Mouse (Mus musculus): ENCODE measurements around the gene Gm17428. TPM values are rescaled to one million over a fixed set of nuclear protein-coding genes. Genes with fewer than 3 reads are reported as not detected.
"Not testable (repeated sequence)": the region's sequence is repeated elsewhere in the genome, so short reads cannot be mapped to it uniquely, and the experiment has no call there.

Gm17428 gene
- polyA plus RNA-seq, 1 experiment from 2014 or later: not detected

DNA sequence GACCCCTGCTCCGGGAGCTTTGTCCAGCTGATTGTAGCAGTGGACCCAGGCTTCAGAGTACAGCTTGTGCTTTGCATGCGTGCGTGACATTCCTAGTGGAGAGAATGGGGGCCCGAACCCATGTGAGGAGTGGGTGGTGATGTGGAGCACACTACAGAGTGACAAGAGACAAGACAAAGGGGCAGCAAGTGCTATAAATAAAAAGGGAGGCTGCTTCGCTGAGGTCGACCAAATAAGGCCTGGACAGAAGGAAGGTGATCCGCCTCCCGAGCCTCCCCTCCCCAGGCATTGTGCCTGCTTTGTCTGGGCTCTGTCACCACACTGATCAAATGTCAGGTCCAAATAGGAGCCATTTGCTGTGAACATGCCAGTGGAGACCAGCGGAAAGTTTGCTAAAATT lies 20.1 kb downstream of the Gm17428 start:
- Histone ChIP-seq H3K9ac (no peak overlapping the region), H3K27ac (no peak overlapping the region), H3K4me1 (peaks cover 11% of the 10 kb centered on the region; the same call in 1 of the 2 replicates), H3K27me3 (replicated peaks) (no peaks in the 10 kb centered on the region), H3K4me3 (no peak overlapping the region), H3K36me3 (no peaks in the 10 kb centered on the region), H3K9me3 (no peaks in the 10 kb centered on the region), H3K4me2 (replicated peaks) (no peak overlapping the region)
- no peak for ATAC-seq (ENCODE audit: low FRiP score, low read depth)
- 44% methylated on average over 9 of the region's 9 CpGs for WGBS

GRCm38 (mm10) chr14:54997297-54997696 lies 20.6 kb downstream of the Gm17428 start:
- no peak overlapping the region for H3K27ac ChIP-seq
- 52% methylated on average over 4 of the region's 4 CpGs for WGBS
- no peak overlapping the region for H3K9ac ChIP-seq
- H3K36me3 ChIP-seq: no peaks in the 10 kb centered on the region
- H3K4me3 ChIP-seq: no peak overlapping the region
- H3K27me3 ChIP-seq (replicated peaks): no peaks in the 10 kb centered on the region
- H3K4me2 ChIP-seq (replicated peaks): no peak overlapping the region
- no peaks in the 10 kb centered on the region for H3K9me3 ChIP-seq
- ATAC-seq (ENCODE audit: low FRiP score, low read depth): no peak
- peaks cover 11% of the 10 kb centered on the region; the same call in 1 of the 2 replicates for H3K4me1 ChIP-seq

DNA sequence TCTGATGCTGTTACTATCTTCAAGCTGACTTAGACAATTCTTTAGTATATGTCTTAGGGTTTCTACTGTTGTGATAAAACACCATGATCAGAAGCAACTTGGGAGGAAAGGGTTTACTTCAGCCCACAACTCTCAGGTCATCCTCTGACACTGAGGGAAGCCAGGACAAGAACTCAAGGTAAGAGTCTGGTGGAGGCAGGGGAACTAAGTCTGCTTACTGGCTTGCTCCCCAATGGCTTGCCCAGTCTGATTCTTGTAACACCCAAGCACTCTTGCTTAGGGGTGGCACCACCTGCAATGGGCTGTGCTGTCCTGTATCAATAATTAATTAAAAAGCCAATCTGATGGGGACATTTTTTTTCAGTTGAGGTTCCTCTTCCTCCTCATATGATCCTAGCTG lies 21.9 kb downstream of the Gm17428 start:
- no peak for ATAC-seq (ENCODE audit: low FRiP score, low read depth)
- H3K27ac ChIP-seq: no peak overlapping the region
- no peak overlapping the region for H3K4me3 ChIP-seq
- no peaks in the 10 kb centered on the region for H3K9me3 ChIP-seq
- no peaks in the 10 kb centered on the region for H3K36me3 ChIP-seq
- no peak overlapping the region for H3K4me2 ChIP-seq (replicated peaks)
- peaks cover 11% of the 10 kb centered on the region; the same call in 1 of the 2 replicates for H3K4me1 ChIP-seq
- H3K27me3 ChIP-seq (replicated peaks): no peaks in the 10 kb centered on the region
- no peak overlapping the region for H3K9ac ChIP-seq

GRCm38 (mm10) chr14:54999868-55000267 lies 23.1 kb downstream of the Gm17428 start:
- not testable (repeated sequence) for H3K27ac ChIP-seq; H3K4me3 ChIP-seq; H3K9me3 ChIP-seq; H3K27me3 ChIP-seq (replicated peaks); H3K4me2 ChIP-seq (replicated peaks); H3K36me3 ChIP-seq; H3K4me1 ChIP-seq; H3K9ac ChIP-seq; ATAC-seq (ENCODE audit: low FRiP score, low read depth)
- 89% methylated on average over 5 of the region's 5 CpGs for WGBS

GRCm38 (mm10) chr14:55000814-55001213 lies 24.1 kb downstream of the Gm17428 start:
- Histone ChIP-seq H3K27me3 (replicated peaks) (no peaks in the 10 kb centered on the region), H3K9ac (no peak overlapping the region), H3K36me3 (no peaks in the 10 kb centered on the region), H3K27ac (no peak overlapping the region), H3K4me2 (replicated peaks) (no peak overlapping the region), H3K9me3 (no peaks in the 10 kb centered on the region), H3K4me3 (no peak overlapping the region), H3K4me1 (0 out of 2 replicates have a peak, but pooled peaks cover 5% of the 10 kb centered on the region)
- 83% methylated on average over 6 of the region's 6 CpGs for WGBS
- ATAC-seq (ENCODE audit: low FRiP score, low read depth): no peak

GRCm38 (mm10) chr14:55001446-55001845 lies 24.7 kb downstream of the Gm17428 start:
- H3K4me2 ChIP-seq (replicated peaks): no peak overlapping the region
- H3K36me3 ChIP-seq: no peaks in the 10 kb centered on the region
- H3K27ac ChIP-seq: no peak overlapping the region
- H3K27me3 ChIP-seq (replicated peaks): no peaks in the 10 kb centered on the region
- H3K4me1 ChIP-seq: 0 out of 2 replicates have a peak, but pooled peaks cover 4% of the 10 kb centered on the region
- H3K4me3 ChIP-seq: no peak overlapping the region
- ATAC-seq (ENCODE audit: low FRiP score, low read depth): no peak
- WGBS: 96% methylated on average over 2 of the region's 2 CpGs
- H3K9ac ChIP-seq: no peak overlapping the region
- no peaks in the 10 kb centered on the region for H3K9me3 ChIP-seq

- 0 out of 2 replicates have a peak, but pooled peaks cover 4% of the 10 kb centered on the region for H3K4me1 ChIP-seq
- WGBS: 61% methylated on average over 12 of the region's 12 CpGs
- no peak overlapping the region for H3K4me3 ChIP-seq
- H3K27me3 ChIP-seq (replicated peaks): no peaks in the 10 kb centered on the region
- ATAC-seq (ENCODE audit: low FRiP score, low read depth): no peak
- H3K36me3 ChIP-seq: no peaks in the 10 kb centered on the region
- no peak overlapping the region for H3K27ac ChIP-seq
- no peak overlapping the region for H3K4me2 ChIP-seq (replicated peaks)
- H3K9me3 ChIP-seq: no peaks in the 10 kb centered on the region
- H3K9ac ChIP-seq: no peak overlapping the region
Measured at GRCm38 (mm10) chr14:55001938-55002686, 25.4 kb downstream of the Gm17428 start.

DNA sequence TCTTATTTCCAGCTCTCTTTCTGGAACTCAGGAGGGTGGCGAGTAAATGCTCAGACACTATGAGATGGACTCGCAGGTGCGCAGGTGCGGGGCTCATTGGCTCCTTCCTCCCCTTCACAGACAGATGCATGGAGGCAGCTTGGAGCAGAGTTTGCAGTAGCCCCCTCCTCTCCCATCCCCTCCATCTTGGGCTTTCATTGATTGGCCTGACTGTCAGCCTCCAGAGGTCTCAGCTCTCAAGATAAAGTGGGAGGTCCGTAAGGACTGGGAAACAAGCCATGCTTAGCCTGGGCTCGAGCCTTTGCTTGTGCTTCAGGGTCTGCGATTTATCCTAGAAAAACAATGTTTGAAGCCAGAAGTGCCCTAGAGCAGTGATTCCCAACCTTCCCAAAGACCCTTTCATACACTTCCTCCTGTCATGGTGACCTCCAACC lies 26.0 kb downstream of the Gm17428 start:
- H3K4me2 ChIP-seq (replicated peaks): no peak overlapping the region
- 77% methylated on average over 7 of the region's 7 CpGs for WGBS
- no peak overlapping the region for H3K4me3 ChIP-seq
- H3K27ac ChIP-seq: no peak overlapping the region
- no peaks in the 10 kb centered on the region for H3K9me3 ChIP-seq
- no peaks in the 10 kb centered on the region for H3K27me3 ChIP-seq (replicated peaks)
- no peaks in the 10 kb centered on the region for H3K36me3 ChIP-seq
- ATAC-seq (ENCODE audit: low FRiP score, low read depth): no peak
- no peak overlapping the region for H3K9ac ChIP-seq
- H3K4me1 ChIP-seq: 0 out of 2 replicates have a peak, but pooled peaks cover 4% of the 10 kb centered on the region

DNA sequence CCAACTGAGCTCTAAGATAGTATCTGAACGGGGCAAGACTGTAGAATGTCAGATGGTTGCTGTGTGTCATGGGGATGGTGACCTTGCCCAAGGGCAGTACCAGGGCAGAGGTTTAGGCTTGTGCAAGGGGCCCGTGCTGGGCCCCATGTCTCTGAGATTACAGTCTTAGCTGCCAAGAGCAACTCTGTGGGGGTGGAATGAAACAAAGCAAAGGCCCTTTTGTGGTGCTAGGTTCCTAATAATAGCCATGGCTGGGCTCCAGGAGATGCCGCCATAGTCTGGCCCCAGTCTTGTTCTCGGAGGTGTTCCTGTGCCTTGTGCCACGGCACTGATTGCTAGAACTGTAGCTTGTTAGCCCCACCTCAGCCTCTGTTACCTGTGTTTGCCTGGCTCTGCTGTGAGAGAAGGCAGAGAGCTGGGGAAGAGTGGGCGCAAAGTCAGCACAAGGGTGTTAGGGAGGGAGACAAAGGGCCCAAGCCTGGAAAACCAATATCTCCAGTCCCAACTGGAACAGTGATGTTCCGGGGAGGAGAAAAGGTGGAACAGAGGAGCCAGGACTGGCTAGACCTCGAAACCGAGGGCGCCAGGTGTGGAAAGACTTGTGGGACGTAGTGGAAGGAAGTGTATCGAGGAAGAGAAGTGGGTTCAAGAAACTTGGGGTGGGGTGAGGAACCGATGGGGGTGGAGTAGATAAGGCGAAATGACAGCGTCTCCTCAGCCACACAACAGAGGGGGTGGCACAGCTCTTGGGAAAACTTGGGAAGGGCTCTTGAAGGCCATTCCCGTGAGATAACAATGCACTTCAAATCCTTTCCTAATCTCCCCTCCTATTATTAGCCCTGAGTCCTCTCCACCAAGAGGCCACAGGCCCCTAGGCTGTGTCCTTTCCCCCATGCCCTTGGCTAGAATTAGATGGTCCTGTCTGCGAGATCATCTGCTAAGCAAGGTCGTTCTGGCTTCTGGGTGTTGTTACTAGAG lies 27.4 kb downstream of the Gm17428 start:
- no peak for ATAC-seq (ENCODE audit: low FRiP score, low read depth)
- Histone ChIP-seq H3K4me2 (replicated peaks) (no peak overlapping the region), H3K4me3 (no peak overlapping the region), H3K9me3 (no peaks in the 10 kb centered on the region), H3K4me1 (0 out of 2 replicates have a peak, but pooled peaks cover 4% of the 10 kb centered on the region), H3K27ac (no peak overlapping the region), H3K36me3 (no peaks in the 10 kb centered on the region), H3K27me3 (replicated peaks) (no peaks in the 10 kb centered on the region), H3K9ac (no peak overlapping the region)
- WGBS: 80% methylated on average over 18 of the region's 18 CpGs

- 66% methylated on average over 2 of the region's 2 CpGs for WGBS
- Histone ChIP-seq H3K4me2 (replicated peaks) (no peak overlapping the region), H3K4me3 (no peak overlapping the region)
Measured at GRCm38 (mm10) chr14:55005506-55005905, 28.8 kb downstream of the Gm17428 start.

GRCm38 (mm10) chr14:55005967-55006366 lies 29.2 kb downstream of the Gm17428 start:
- H3K36me3 ChIP-seq: no peaks in the 10 kb centered on the region
- H3K9me3 ChIP-seq: no peaks in the 10 kb centered on the region
- H3K4me3 ChIP-seq: no peak overlapping the region
- H3K27ac ChIP-seq: no peak overlapping the region
- WGBS: 89% methylated on average over 8 of the region's 8 CpGs
- no peaks in the 10 kb centered on the region for H3K27me3 ChIP-seq (replicated peaks)
- H3K9ac ChIP-seq: no peak overlapping the region
- H3K4me1 ChIP-seq: 0 out of 2 replicates have a peak, but pooled peaks cover 4% of the 10 kb centered on the region
- no peak overlapping the region for H3K4me2 ChIP-seq (replicated peaks)
- ATAC-seq (ENCODE audit: low FRiP score, low read depth): no peak

More at GRCm38 (mm10) chr14:55005506-55005905, 28.8 kb downstream of the Gm17428 start:
- H3K4me1 ChIP-seq: 0 out of 2 replicates have a peak, but pooled peaks cover 4% of the 10 kb centered on the region
- H3K27ac ChIP-seq: no peak overlapping the region
- H3K9ac ChIP-seq: no peak overlapping the region
- no peak for ATAC-seq (ENCODE audit: low FRiP score, low read depth)
- no peaks in the 10 kb centered on the region for H3K36me3 ChIP-seq
- no peaks in the 10 kb centered on the region for H3K9me3 ChIP-seq
- H3K27me3 ChIP-seq (replicated peaks): no peaks in the 10 kb centered on the region

- no peaks in the 10 kb centered on the region for H3K9me3 ChIP-seq
- H3K36me3 ChIP-seq: no peaks in the 10 kb centered on the region
- no peak overlapping the region for H3K4me3 ChIP-seq
- ATAC-seq (ENCODE audit: low FRiP score, low read depth): no peak
- H3K4me1 ChIP-seq: 0 out of 2 replicates have a peak, but pooled peaks cover 4% of the 10 kb centered on the region
- no peaks in the 10 kb centered on the region for H3K27me3 ChIP-seq (replicated peaks)
- no peak overlapping the region for H3K4me2 ChIP-seq (replicated peaks)
- no peak overlapping the region for H3K27ac ChIP-seq
- WGBS: 78% methylated on average over 3 of the region's 3 CpGs
- H3K9ac ChIP-seq: no peak overlapping the region
Measured at GRCm38 (mm10) chr14:55006541-55006940, 29.8 kb downstream of the Gm17428 start.

Measured in neural tube, embryonic 12.5 days (tissue).